Mouse (Mus musculus) stomach, embryonic 15.5 days (tissue): ENCODE measurements at regions not wholly inside any gene's neighbourhood (a gene's known extent, or its start where the extent isn't known, plus 50 kb on each side); places are given as distances from the start of the nearest gene placed in this dataset.

Experiments
- ATAC-seq: fragments of 200-750 bp; cut with Nextera tagmentation; 2 replicates; pipeline ENCODE4 v1.8.0; 2017; ENCODE audit warnings: low read depth, moderate number of reproducible peaks, moderate TSS enrichment; ENCODE audit not compliant: insufficient read depth, low FRiP score
- H3K27ac ChIP-seq: fragments of 300-500 bp; sonication (generic); 2 replicates; pipeline ENCODE4 v1.5.1; 2015; ENCODE audit warnings: mild to moderate bottlenecking, inconsistent platforms
- H3K27me3 ChIP-seq: fragments of 300-500 bp; sonication (generic); replicated peaks from 2 replicates; pipeline ENCODE4 v1.6.1; 2015; ENCODE audit warnings: inconsistent platforms
- H3K36me3 ChIP-seq: fragments of 300-500 bp; sonication (generic); 2 replicates; pipeline ENCODE4 v1.6.1; 2015; ENCODE audit warnings: inconsistent platforms
- H3K4me1 ChIP-seq: fragments of 300-500 bp; sonication (generic); 2 replicates; pipeline ENCODE4 v1.6.1; 2015; ENCODE audit warnings: inconsistent platforms
- H3K4me2 ChIP-seq: fragments of 300-500 bp; sonication (generic); 2 replicates; pipeline ENCODE4 v1.6.1; 2015; ENCODE audit warnings: mild to moderate bottlenecking, inconsistent platforms
- H3K4me3 ChIP-seq: fragments of 300-500 bp; sonication (generic); replicated peaks from 2 replicates; pipeline ENCODE4 v1.5.1; 2015; ENCODE audit warnings: inconsistent platforms
- H3K9ac ChIP-seq: fragments of 300-500 bp; sonication (generic); 2 replicates; pipeline ENCODE4 v1.6.1; 2015; ENCODE audit warnings: inconsistent platforms
- H3K9me3 ChIP-seq: fragments of 300-500 bp; sonication (generic); 2 replicates; pipeline ENCODE4 v1.6.1; 2016; ENCODE audit warnings: inconsistent platforms
- WGBS: fragments of 180-500 bp; shearing (Covaris S2); methylation state at CpG from one replicate; pipeline ENCODE4 v1.1.7; 2015; 5-methylcytosine and 5-hydroxymethylcytosine counted together

- H3K9me3 ChIP-seq: no peaks in the 10 kb centered on the region
- WGBS: 77% methylated on average over 6 of the region's 6 CpGs
Observed at GRCm38 (mm10) chr13:44178006-44178405, 393.4 kb downstream of the Cd83 start.

GRCm38 (mm10) chr13:44180384-44180783 lies 395.8 kb downstream of the Cd83 start:
- no peak for ATAC-seq
- Histone ChIP-seq H3K4me1 (no peaks in the 10 kb centered on the region), H3K36me3 (no peaks in the 10 kb centered on the region), H3K27ac (no peak overlapping the region), H3K9me3 (no peaks in the 10 kb centered on the region), H3K27me3 (no peaks in the 10 kb centered on the region), H3K9ac (no peak overlapping the region), H3K4me3 (no peak overlapping the region), H3K4me2 (no peak overlapping the region)
- WGBS: 74% methylated on average over 3 of the region's 3 CpGs

More at GRCm38 (mm10) chr13:44178006-44178405, 393.4 kb downstream of the Cd83 start:
- H3K4me3 ChIP-seq: no peak overlapping the region
- H3K4me2 ChIP-seq: no peak overlapping the region
- no peaks in the 10 kb centered on the region for H3K4me1 ChIP-seq
- H3K27ac ChIP-seq: no peak overlapping the region
- H3K36me3 ChIP-seq: no peaks in the 10 kb centered on the region
- H3K27me3 ChIP-seq: no peaks in the 10 kb centered on the region
- H3K9ac ChIP-seq: no peak overlapping the region
- ATAC-seq: no peak

- H3K27ac ChIP-seq: no peak overlapping the region
- 28% methylated on average over 15 of the region's 15 CpGs for WGBS
- H3K27me3 ChIP-seq: no peaks in the 10 kb centered on the region
- ATAC-seq: no peak
- H3K9me3 ChIP-seq: no peaks in the 10 kb centered on the region
- H3K4me2 ChIP-seq: peak overlapping the region; percentile 9; the same call in 1 of the 2 replicates
- no peak overlapping the region for H3K9ac ChIP-seq
- H3K4me3 ChIP-seq: no peak overlapping the region
- H3K36me3 ChIP-seq: no peaks in the 10 kb centered on the region
- no peaks in the 10 kb centered on the region for H3K4me1 ChIP-seq
Observed at GRCm38 (mm10) chr13:44182544-44183191, 398.1 kb downstream of the Cd83 start.

GRCm38 (mm10) chr13:44195365-44195764 lies 410.8 kb downstream of the Cd83 start:
- H3K27me3 ChIP-seq: no peaks in the 10 kb centered on the region

GRCm38 (mm10) chr13:44206042-44206441 lies 421.5 kb downstream of the Cd83 start:
- no peaks in the 10 kb centered on the region for H3K27me3 ChIP-seq
- H3K4me3 ChIP-seq: no peak overlapping the region
- no peaks in the 10 kb centered on the region for H3K9me3 ChIP-seq
- H3K4me1 ChIP-seq: peaks cover 4% of the 10 kb centered on the region; the same call in 1 of the 2 replicates
- no peak overlapping the region for H3K27ac ChIP-seq
- H3K36me3 ChIP-seq: no peaks in the 10 kb centered on the region
- no peak overlapping the region for H3K4me2 ChIP-seq
- no peak for ATAC-seq
- 70% methylated on average over 4 of the region's 4 CpGs for WGBS
- H3K9ac ChIP-seq: no peak overlapping the region

More at GRCm38 (mm10) chr13:44195365-44195764, 410.8 kb downstream of the Cd83 start:
- no peak for ATAC-seq
- 87% methylated on average over 5 of the region's 5 CpGs for WGBS
- Histone ChIP-seq H3K4me3 (no peak overlapping the region), H3K4me2 (no peak overlapping the region), H3K9ac (no peak overlapping the region), H3K4me1 (no peaks in the 10 kb centered on the region), H3K9me3 (no peaks in the 10 kb centered on the region), H3K27ac (no peak overlapping the region), H3K36me3 (no peaks in the 10 kb centered on the region)

GRCm38 (mm10) chr13:44206448-44206847 lies 421.9 kb downstream of the Cd83 start:
- Histone ChIP-seq H3K4me1 (peaks cover 4% of the 10 kb centered on the region; the same call in 1 of the 2 replicates), H3K9ac (no peak overlapping the region), H3K4me3 (no peak overlapping the region), H3K36me3 (no peaks in the 10 kb centered on the region), H3K4me2 (no peak overlapping the region), H3K27me3 (no peaks in the 10 kb centered on the region), H3K27ac (no peak overlapping the region), H3K9me3 (no peaks in the 10 kb centered on the region)
- WGBS: 79% methylated on average over 4 of the region's 4 CpGs
- ATAC-seq: no peak

- H3K4me1 ChIP-seq: peaks cover 4% of the 10 kb centered on the region; the same call in 1 of the 2 replicates
- no peak overlapping the region for H3K9ac ChIP-seq
- 70% methylated on average over 11 of the region's 11 CpGs for WGBS
- no peaks in the 10 kb centered on the region for H3K36me3 ChIP-seq
- H3K27me3 ChIP-seq: no peaks in the 10 kb centered on the region
- H3K9me3 ChIP-seq: no peaks in the 10 kb centered on the region
- no peak overlapping the region for H3K4me3 ChIP-seq
- no peak overlapping the region for H3K4me2 ChIP-seq
- no peak for ATAC-seq
- H3K27ac ChIP-seq: no peak overlapping the region
Observed at GRCm38 (mm10) chr13:44207400-44208005, 422.9 kb downstream of the Cd83 start.

- H3K9ac ChIP-seq: no peak overlapping the region
- H3K4me3 ChIP-seq: no peak overlapping the region
- no peaks in the 10 kb centered on the region for H3K9me3 ChIP-seq
- peaks cover 4% of the 10 kb centered on the region; the same call in 1 of the 2 replicates for H3K4me1 ChIP-seq
- 29% methylated on average over 11 of the region's 11 CpGs for WGBS
- no peak overlapping the region for H3K27ac ChIP-seq
- H3K36me3 ChIP-seq: no peaks in the 10 kb centered on the region
- peak overlapping the region; percentile 29 for H3K4me2 ChIP-seq
- H3K27me3 ChIP-seq: no peaks in the 10 kb centered on the region
- ATAC-seq: no peak
Observed at GRCm38 (mm10) chr13:44209036-44209435, 424.5 kb downstream of the Cd83 start.

GRCm38 (mm10) chr13:44210123-44210522 lies 425.5 kb downstream of the Cd83 start:
- Histone ChIP-seq H3K36me3 (no peaks in the 10 kb centered on the region), H3K27ac (no peak overlapping the region), H3K4me3 (no peak overlapping the region), H3K27me3 (no peaks in the 10 kb centered on the region), H3K9ac (no peak overlapping the region), H3K4me2 (no peak overlapping the region), H3K9me3 (no peaks in the 10 kb centered on the region), H3K4me1 (peaks cover 4% of the 10 kb centered on the region; the same call in 1 of the 2 replicates)
- 67% methylated on average over 6 of the region's 6 CpGs for WGBS
- no peak for ATAC-seq

GRCm38 (mm10) chr13:44212356-44212755 lies 427.8 kb downstream of the Cd83 start:
- Histone ChIP-seq H3K4me1 (peaks cover 4% of the 10 kb centered on the region; the same call in 1 of the 2 replicates), H3K9ac (no peak overlapping the region), H3K27ac (no peak overlapping the region), H3K9me3 (no peaks in the 10 kb centered on the region), H3K27me3 (no peaks in the 10 kb centered on the region), H3K4me2 (no peak overlapping the region), H3K36me3 (no peaks in the 10 kb centered on the region), H3K4me3 (no peak overlapping the region)
- ATAC-seq: no peak
- WGBS: 80% methylated on average over 4 of the region's 4 CpGs

- Histone ChIP-seq H3K4me2 (no peak overlapping the region; the same call in 1 of the 2 replicates), H3K4me1 (peaks cover 4% of the 10 kb centered on the region; the same call in 1 of the 2 replicates), H3K36me3 (no peaks in the 10 kb centered on the region), H3K9ac (no peak overlapping the region), H3K4me3 (no peak overlapping the region), H3K27me3 (no peaks in the 10 kb centered on the region), H3K9me3 (no peaks in the 10 kb centered on the region), H3K27ac (no peak overlapping the region)
- no peak for ATAC-seq
- WGBS: 37% methylated on average over 11 of the region's 11 CpGs
Observed at GRCm38 (mm10) chr13:44212936-44213335, 428.4 kb downstream of the Cd83 start.

GRCm38 (mm10) chr13:44218266-44218665 lies 433.7 kb downstream of the Cd83 start:
- Histone ChIP-seq H3K27ac (no peak overlapping the region), H3K27me3 (no peaks in the 10 kb centered on the region), H3K4me1 (no peaks in the 10 kb centered on the region), H3K4me3 (no peak overlapping the region), H3K9ac (no peak overlapping the region), H3K9me3 (no peaks in the 10 kb centered on the region), H3K4me2 (no peak overlapping the region), H3K36me3 (no peaks in the 10 kb centered on the region)
- WGBS: 58% methylated on average over 8 of the region's 8 CpGs
- no peak for ATAC-seq
